Mouse (Mus musculus) hindbrain, embryonic 16.5 days (tissue): ENCODE results near the gene Slc39a7. TPM values are rescaled to one million over a fixed set of nuclear protein-coding genes. Genes with fewer than 3 reads are reported as not detected.
A peak's percentile ranks its signal among the peaks of the same experiment; 100 is the strongest.
"Not testable (repeated sequence)": the region's sequence is repeated elsewhere in the genome, so short reads cannot be mapped to it uniquely, and the experiment has no call there.

Experiments
- ATAC-seq: fragments of 200-750 bp; cut with Nextera tagmentation; 2 replicates; pipeline ENCODE4 v1.8.0; 2017; ENCODE audit warnings: moderate TSS enrichment, moderate library complexity
- H3K27ac ChIP-seq: fragments of 300-500 bp; sonication (generic); 2 replicates; pipeline ENCODE4 v1.5.1; 2014; ENCODE audit warnings: low read depth, mild to moderate bottlenecking, control low read depth, low read length, moderate library complexity
- H3K27me3 ChIP-seq: fragments of 300-500 bp; sonication (generic); replicated peaks from 2 replicates; pipeline ENCODE4 v1.6.1; 2014; ENCODE audit warnings: low read length; ENCODE audit not compliant: control insufficient read depth, insufficient read depth
- H3K36me3 ChIP-seq: fragments of 300-500 bp; sonication (generic); 2 replicates; pipeline ENCODE4 v1.6.1; 2014; ENCODE audit warnings: mild to moderate bottlenecking, low read length, moderate library complexity, mixed read lengths; ENCODE audit not compliant: control insufficient read depth, insufficient read depth
- H3K4me1 ChIP-seq: fragments of 300-500 bp; sonication (generic); 2 replicates; pipeline ENCODE4 v1.6.1; 2014; ENCODE audit warnings: low read depth, low read length; ENCODE audit not compliant: control insufficient read depth, insufficient read depth
- H3K4me2 ChIP-seq: fragments of 300-500 bp; sonication (generic); 2 replicates; pipeline ENCODE4 v1.6.1; 2014; ENCODE audit warnings: mild to moderate bottlenecking, low read length, control low read depth, moderate library complexity
- H3K4me3 ChIP-seq: fragments of 300-500 bp; sonication (generic); 2 replicates; pipeline ENCODE4 v1.5.1; 2014; ENCODE audit warnings: mild to moderate bottlenecking, low read length, control low read depth, moderate library complexity
- H3K9ac ChIP-seq: fragments of 300-500 bp; sonication (generic); 2 replicates; pipeline ENCODE4 v1.6.1; 2014; ENCODE audit warnings: low read depth, mild to moderate bottlenecking, control low read depth, low read length, moderate library complexity
- H3K9me3 ChIP-seq: fragments of 300-500 bp; sonication (generic); 2 replicates; pipeline ENCODE4 v1.6.1; 2014; ENCODE audit warnings: mild to moderate bottlenecking, low read length, moderate library complexity; ENCODE audit not compliant: control insufficient read depth
- WGBS: fragments of 180-500 bp; shearing (Covaris S2); extraction: QIAGEN DNeasy Blood & Tissue Kit; methylation state at CpG from one replicate; pipeline ENCODE4 v1.1.7; 2014; 5-methylcytosine and 5-hydroxymethylcytosine counted together
- polyA plus RNA-seq: library from polyadenylated mRNA; unstranded; fragments of >200 nt; fragmentation: Nextera tagmentation; extraction: Ambion mirVana; gene quantifications from 2 replicates; pipeline ENCODE4 v1.2.1, GENCODE M21; 2015

The Slc39a7 gene
- polyA plus RNA-seq, 1 experiment from 2014 or later = 180 TPM

GRCm38 (mm10) chr17:33998697-33999096 is 32.8 kb downstream of the Slc39a7 start:
- ATAC-seq, H3K4me1 ChIP-seq, H3K9ac ChIP-seq, H3K4me2 ChIP-seq, H3K27ac ChIP-seq, H3K4me3 ChIP-seq, H3K36me3 ChIP-seq, H3K9me3 ChIP-seq: not testable (repeated sequence)
- H3K27me3 ChIP-seq = peaks cover 12% of the 10 kb centered on the region
- WGBS = 63% methylated on average over 5 of the region's 5 CpGs

GRCm38 (mm10) chr17:33997025-33997424 is 34.5 kb downstream of the Slc39a7 start:
- WGBS = 96% methylated on average over 2 of the region's 2 CpGs
- H3K9ac ChIP-seq, H3K36me3 ChIP-seq, H3K27ac ChIP-seq, H3K4me2 ChIP-seq, ATAC-seq, H3K4me1 ChIP-seq, H3K4me3 ChIP-seq, H3K9me3 ChIP-seq: not testable (repeated sequence)
- peaks cover 12% of the 10 kb centered on the region for H3K27me3 ChIP-seq

GRCm38 (mm10) chr17:33995651-33996050 is 35.8 kb downstream of the Slc39a7 start:
- H3K9ac ChIP-seq = no peak overlapping the region
- H3K4me2 ChIP-seq = no peak overlapping the region
- no peaks in the 10 kb centered on the region for H3K9me3 ChIP-seq
- H3K4me3 ChIP-seq = no peak overlapping the region
- no peaks in the 10 kb centered on the region for H3K36me3 ChIP-seq
- peaks cover 3% of the 10 kb centered on the region for H3K4me1 ChIP-seq
- H3K27me3 ChIP-seq = peaks cover 6% of the 10 kb centered on the region
- H3K27ac ChIP-seq = no peak overlapping the region
- no peak for ATAC-seq
- 75% methylated on average over 3 of the region's 3 CpGs for WGBS

GRCm38 (mm10) chr17:33994959-33995358 is 36.5 kb downstream of the Slc39a7 start:
- no peak for ATAC-seq
- Histone ChIP-seq H3K4me2 (no peak overlapping the region), H3K27ac (no peak overlapping the region), H3K36me3 (no peaks in the 10 kb centered on the region), H3K4me3 (no peak overlapping the region), H3K9ac (no peak overlapping the region), H3K27me3 (peaks cover 1% of the 10 kb centered on the region), H3K4me1 (peaks cover 2% of the 10 kb centered on the region), H3K9me3 (no peaks in the 10 kb centered on the region)
- WGBS = 89% methylated on average over 8 of the region's 8 CpGs

GRCm38 (mm10) chr17:33991788-33992664 is 39.5 kb downstream of the Slc39a7 start:
- no peaks in the 10 kb centered on the region for H3K4me1 ChIP-seq
- no peak overlapping the region for H3K9ac ChIP-seq
- ATAC-seq = peak; percentile 52; the same call in 1 of the 2 replicates
- no peak overlapping the region for H3K4me3 ChIP-seq
- H3K36me3 ChIP-seq = no peaks in the 10 kb centered on the region
- H3K9me3 ChIP-seq = no peaks in the 10 kb centered on the region
- H3K27ac ChIP-seq = no peak overlapping the region
- no peaks in the 10 kb centered on the region for H3K27me3 ChIP-seq
- 34% methylated on average over 10 of the region's 10 CpGs for WGBS
- H3K4me2 ChIP-seq = no peak overlapping the region

GRCm38 (mm10) chr17:33982136-33982535 is 49.3 kb downstream of the Slc39a7 start:
- 8% methylated on average over 8 of the region's 8 CpGs for WGBS
- H3K27ac ChIP-seq, H3K9ac ChIP-seq, H3K4me1 ChIP-seq, H3K36me3 ChIP-seq, ATAC-seq, H3K9me3 ChIP-seq: not testable (repeated sequence)
- Histone ChIP-seq H3K4me2 (peak overlapping the region; percentile 59), H3K27me3 (peaks cover 24% of the 10 kb centered on the region), H3K4me3 (peak overlapping the region; percentile 53)

- Histone ChIP-seq H3K27me3 (peaks cover 31% of the 10 kb centered on the region), H3K9ac (peak overlapping the region; percentile 72), H3K27ac (peak overlapping the region; percentile 91), H3K4me3 (peak overlapping the region; percentile 53), H3K4me2 (peak overlapping the region; percentile 59)
- peak; percentile 97 for ATAC-seq
- H3K4me1 ChIP-seq, H3K9me3 ChIP-seq, H3K36me3 ChIP-seq: not testable (repeated sequence)
- 1% methylated on average over 27 of the region's 27 CpGs for WGBS
These were observed 50.1 kb downstream of the Slc39a7 start for GRCm38 (mm10) chr17:33981192-33981909.

GRCm38 (mm10) chr17:33980181-33981035 is 51.1 kb downstream of the Slc39a7 start:
- ATAC-seq = 0 out of 2 replicates have a peak, but pooled peaks have one; percentile 4
- Histone ChIP-seq H3K4me3 (no peak overlapping the region), H3K36me3 (no peaks in the 10 kb centered on the region), H3K27ac (peak overlapping the region; percentile 13; the same call in 1 of the 2 replicates), H3K4me1 (peaks cover 3% of the 10 kb centered on the region), H3K4me2 (peak overlapping the region; percentile 11; the same call in 1 of the 2 replicates), H3K9ac (no peak overlapping the region), H3K27me3 (peaks cover 34% of the 10 kb centered on the region), H3K9me3 (no peaks in the 10 kb centered on the region)
- WGBS = 75% methylated on average over 19 of the region's 19 CpGs
